Mouse (Mus musculus): ENCODE measurements around the gene Tmem11. TPM values are rescaled to one million over a fixed set of nuclear protein-coding genes. Genes with fewer than 3 reads are reported as not detected.
"Not testable (repeated sequence)": the region's sequence is repeated elsewhere in the genome, so short reads cannot be mapped to it uniquely, and the experiment has no call there.

The Tmem11 gene
- polyA plus RNA-seq, 1 experiment from 2014 or later: 67.8 TPM

DNA sequence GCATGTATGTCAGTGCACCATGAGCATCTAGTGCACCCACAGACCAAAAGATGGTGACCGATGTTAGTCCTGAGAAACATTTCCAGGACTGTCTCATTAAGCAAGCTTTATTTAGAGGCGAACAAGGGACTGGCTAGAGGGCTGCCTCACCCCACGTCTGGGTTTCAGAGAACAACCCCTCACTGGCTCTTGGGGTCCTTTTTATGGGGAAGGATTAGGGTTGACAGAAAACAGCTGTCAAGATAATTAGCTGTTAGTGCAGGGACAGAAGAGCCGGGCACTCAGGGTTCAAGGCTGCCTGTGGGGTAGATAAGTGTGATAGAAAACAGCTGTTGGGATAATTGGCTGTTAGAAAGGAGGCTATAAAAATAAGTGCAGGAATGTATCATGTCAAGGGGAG, 16.8 kb upstream of the Tmem11 start:
- H3K4me3 ChIP-seq (ENCODE audit: low read depth, low read length): no peak overlapping the region
- H3K4me2 ChIP-seq (ENCODE audit: low read length): no peak overlapping the region
- no peaks in the 10 kb centered on the region for H3K9me3 ChIP-seq (replicated peaks; ENCODE audit: control insufficient read depth, low read length)
- no peak for DNase-seq (ENCODE audit: low spot score)
- 10% methylated on average over 4 of the region's 4 CpGs for WGBS
- ATAC-seq: no peak
- no peaks in the 10 kb centered on the region for H3K4me1 ChIP-seq (ENCODE audit: control insufficient read depth, insufficient read depth, low read length)
- no peaks in the 10 kb centered on the region for H3K36me3 ChIP-seq (ENCODE audit: control insufficient read depth, insufficient read depth, low read length)
- no peak overlapping the region for H3K9ac ChIP-seq (ENCODE audit: low read length)
- no peaks in the 10 kb centered on the region for H3K27me3 ChIP-seq (replicated peaks; ENCODE audit: control insufficient read depth, insufficient read depth, low read length)
- no peak overlapping the region for H3K27ac ChIP-seq (ENCODE audit: low read depth, low read length)

DNA sequence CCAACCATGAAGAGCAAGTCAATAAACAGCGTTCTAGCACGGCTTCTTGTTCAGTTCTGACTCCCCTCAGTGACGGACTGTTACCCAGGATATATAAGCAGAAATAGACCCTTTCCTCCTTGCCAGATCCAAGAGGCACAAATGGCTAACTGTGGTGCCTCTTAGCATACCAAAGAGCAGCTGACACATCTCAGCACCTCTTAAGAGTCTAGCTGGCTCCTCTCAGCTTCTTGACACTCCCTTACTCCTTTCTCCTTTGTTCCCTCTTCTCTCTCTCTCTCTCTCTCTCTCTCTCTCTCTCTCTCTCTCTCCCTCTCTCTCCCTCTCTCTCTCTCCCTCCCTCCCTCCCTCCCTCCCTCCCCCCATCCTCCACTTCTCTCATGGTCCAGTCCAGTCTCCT, 11.7 kb upstream of the Tmem11 start:
- no peak overlapping the region for H3K4me2 ChIP-seq (ENCODE audit: low read length)
- no peak overlapping the region for H3K4me3 ChIP-seq (ENCODE audit: low read depth, low read length)
- H3K9me3 ChIP-seq (replicated peaks; ENCODE audit: control insufficient read depth, low read length): no peaks in the 10 kb centered on the region
- DNase-seq (ENCODE audit: low spot score) (no peak), ATAC-seq (no peak)
- H3K27me3 ChIP-seq (replicated peaks; ENCODE audit: control insufficient read depth, insufficient read depth, low read length): no peaks in the 10 kb centered on the region
- no peak overlapping the region for H3K27ac ChIP-seq (ENCODE audit: low read depth, low read length)
- 67% methylated on average over 3 of the region's 3 CpGs for WGBS
- H3K4me1 ChIP-seq (ENCODE audit: control insufficient read depth, insufficient read depth, low read length): no peaks in the 10 kb centered on the region
- no peaks in the 10 kb centered on the region for H3K36me3 ChIP-seq (ENCODE audit: control insufficient read depth, insufficient read depth, low read length)
- H3K9ac ChIP-seq (ENCODE audit: low read length): no peak overlapping the region

DNA sequence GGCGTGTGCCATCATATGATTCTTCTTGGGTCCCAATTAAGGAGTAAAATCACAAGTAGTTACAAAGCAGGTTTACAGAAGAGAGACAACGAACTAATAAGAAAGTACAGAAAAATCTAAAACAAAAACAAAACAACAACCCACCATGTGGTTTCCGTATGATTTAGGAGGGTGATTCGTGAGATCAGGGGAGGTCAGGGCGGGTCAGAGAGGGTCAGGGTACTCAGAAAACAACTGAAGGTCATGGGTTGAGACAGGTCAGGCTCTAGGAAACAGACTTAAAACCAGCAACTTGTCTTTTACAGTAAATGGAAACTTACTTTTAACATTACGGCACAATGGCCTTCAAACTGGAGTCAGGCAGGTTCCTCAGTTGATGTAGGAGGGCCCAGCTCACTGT, 11.2 kb upstream of the Tmem11 start:
- Histone ChIP-seq H3K9me3 (replicated peaks; ENCODE audit: control insufficient read depth, low read length) (no peaks in the 10 kb centered on the region), H3K4me1 (ENCODE audit: control insufficient read depth, insufficient read depth, low read length) (no peaks in the 10 kb centered on the region), H3K27ac (ENCODE audit: low read depth, low read length) (no peak overlapping the region), H3K4me3 (ENCODE audit: low read depth, low read length) (no peak overlapping the region), H3K27me3 (replicated peaks; ENCODE audit: control insufficient read depth, insufficient read depth, low read length) (no peaks in the 10 kb centered on the region), H3K4me2 (ENCODE audit: low read length) (no peak overlapping the region), H3K9ac (ENCODE audit: low read length) (no peak overlapping the region), H3K36me3 (ENCODE audit: control insufficient read depth, insufficient read depth, low read length) (no peaks in the 10 kb centered on the region)
- 78% methylated on average over 6 of the region's 6 CpGs for WGBS
- DNase-seq (ENCODE audit: low spot score) (no peak), ATAC-seq (no peak)

DNA sequence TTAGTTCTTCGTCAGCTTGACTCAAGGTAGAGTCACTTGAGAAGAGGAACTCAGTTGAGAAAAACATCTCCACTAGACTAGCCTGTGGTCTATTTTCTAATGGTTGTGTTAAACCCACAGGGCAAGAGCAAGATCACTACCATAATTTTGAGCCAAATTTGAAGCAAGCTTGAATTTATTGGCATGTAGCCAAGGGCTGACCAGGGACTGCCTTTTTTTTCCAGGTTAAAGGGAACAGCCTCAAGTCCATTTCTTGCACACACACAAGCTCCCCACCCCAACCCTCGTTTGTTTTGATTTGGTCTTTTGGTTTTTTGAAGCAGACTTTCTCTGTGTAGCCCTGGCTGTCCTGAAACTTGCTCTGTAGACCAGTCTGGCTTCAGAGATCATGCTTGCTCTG, 10.8 kb upstream of the Tmem11 start:
- no peaks in the 10 kb centered on the region for H3K4me1 ChIP-seq (ENCODE audit: control insufficient read depth, insufficient read depth, low read length)
- DNase-seq (ENCODE audit: low spot score): no peak
- H3K9me3 ChIP-seq (replicated peaks; ENCODE audit: control insufficient read depth, low read length): no peaks in the 10 kb centered on the region
- H3K9ac ChIP-seq (ENCODE audit: low read length): no peak overlapping the region
- H3K4me3 ChIP-seq (ENCODE audit: low read depth, low read length): no peak overlapping the region
- ATAC-seq: no peak
- no peaks in the 10 kb centered on the region for H3K36me3 ChIP-seq (ENCODE audit: control insufficient read depth, insufficient read depth, low read length)
- no peak overlapping the region for H3K4me2 ChIP-seq (ENCODE audit: low read length)
- H3K27ac ChIP-seq (ENCODE audit: low read depth, low read length): no peak overlapping the region
- no peaks in the 10 kb centered on the region for H3K27me3 ChIP-seq (replicated peaks; ENCODE audit: control insufficient read depth, insufficient read depth, low read length)
- 58% methylated on average over 2 of the region's 2 CpGs for WGBS

DNA sequence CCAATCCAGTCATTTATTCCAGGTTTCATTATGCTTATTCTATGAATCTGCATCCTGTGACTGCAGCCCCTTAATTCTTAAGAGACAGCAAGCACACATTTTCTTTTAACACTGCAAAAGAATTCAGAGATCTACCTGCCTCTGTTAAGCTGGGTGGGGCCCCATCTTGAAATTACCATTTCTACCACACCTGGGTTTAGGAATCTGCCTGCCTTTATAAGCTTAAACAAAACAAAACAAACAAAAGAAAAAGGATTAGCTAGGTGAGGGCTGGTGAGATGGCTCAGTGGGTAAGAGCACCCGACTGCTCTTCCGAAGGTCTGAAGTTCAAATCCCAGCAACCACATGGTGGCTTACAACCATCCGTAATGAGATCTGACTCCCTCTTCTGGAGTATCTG, 7.9 kb upstream of the Tmem11 start:
- H3K4me1 ChIP-seq (ENCODE audit: control insufficient read depth, insufficient read depth, low read length); DNase-seq (ENCODE audit: low spot score); H3K4me2 ChIP-seq (ENCODE audit: low read length); H3K9ac ChIP-seq (ENCODE audit: low read length); H3K36me3 ChIP-seq (ENCODE audit: control insufficient read depth, insufficient read depth, low read length); H3K27me3 ChIP-seq (replicated peaks; ENCODE audit: control insufficient read depth, insufficient read depth, low read length); H3K9me3 ChIP-seq (replicated peaks; ENCODE audit: control insufficient read depth, low read length); H3K27ac ChIP-seq (ENCODE audit: low read depth, low read length); H3K4me3 ChIP-seq (ENCODE audit: low read depth, low read length); ATAC-seq: not testable (repeated sequence)
- WGBS: 76% methylated on average over 2 of the region's 3 CpGs

DNA sequence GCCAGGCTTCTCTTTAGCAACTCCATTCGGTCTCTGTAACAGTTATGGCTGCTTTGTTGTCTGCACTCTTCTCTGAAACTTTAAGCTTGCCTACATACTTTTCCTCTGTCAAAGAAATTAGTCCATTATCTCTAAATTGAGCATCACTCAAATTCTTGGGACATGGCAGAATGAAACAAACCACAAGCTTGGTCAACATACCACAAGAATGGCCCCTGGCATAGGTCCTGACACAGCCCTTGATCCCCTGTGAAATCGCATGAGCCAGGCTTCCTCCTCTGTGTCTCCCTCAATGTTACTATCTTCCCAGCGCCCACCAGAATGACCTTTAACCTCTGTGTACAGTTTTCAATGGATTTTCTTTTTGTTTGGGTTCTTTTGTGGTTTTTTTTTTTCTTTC, 3.3 kb upstream of the Tmem11 start:
- H3K27me3 ChIP-seq (replicated peaks; ENCODE audit: control insufficient read depth, insufficient read depth, low read length): no peaks in the 10 kb centered on the region
- no peak overlapping the region for H3K4me3 ChIP-seq (ENCODE audit: low read depth, low read length)
- no peaks in the 10 kb centered on the region for H3K9me3 ChIP-seq (replicated peaks; ENCODE audit: control insufficient read depth, low read length)
- H3K4me1 ChIP-seq (ENCODE audit: control insufficient read depth, insufficient read depth, low read length): peaks cover 3% of the 10 kb centered on the region
- no peak overlapping the region for H3K9ac ChIP-seq (ENCODE audit: low read length)
- no peak for ATAC-seq
- no peak overlapping the region for H3K27ac ChIP-seq (ENCODE audit: low read depth, low read length)
- H3K4me2 ChIP-seq (ENCODE audit: low read length): no peak overlapping the region
- H3K36me3 ChIP-seq (ENCODE audit: control insufficient read depth, insufficient read depth, low read length): no peaks in the 10 kb centered on the region
- no peak for DNase-seq (ENCODE audit: low spot score)
- 70% methylated on average over 3 of the region's 3 CpGs for WGBS

DNA sequence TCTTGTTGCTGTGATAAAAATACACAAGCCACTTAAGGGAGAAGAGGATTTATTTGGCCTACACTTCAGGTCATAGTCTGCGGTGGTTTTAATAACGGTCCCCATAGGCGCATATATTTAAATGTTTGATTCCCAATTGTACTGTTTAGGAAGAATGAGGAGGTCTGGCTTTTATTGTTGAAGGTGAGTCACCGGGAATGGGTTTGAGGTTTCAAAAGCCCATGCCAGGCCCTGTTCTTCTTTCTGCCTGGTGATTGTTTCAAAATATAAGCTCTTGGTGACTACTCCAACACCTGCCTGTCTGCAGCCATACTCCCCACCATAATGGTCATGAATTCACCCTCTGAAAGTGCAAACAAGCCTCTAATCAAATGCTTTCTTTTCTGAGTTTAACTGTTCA, 1.5 kb upstream of the Tmem11 start:
- ATAC-seq (no peak), DNase-seq (ENCODE audit: low spot score) (no peak)
- Histone ChIP-seq H3K4me3 (ENCODE audit: low read depth, low read length) (no peak overlapping the region), H3K27ac (ENCODE audit: low read depth, low read length) (no peak overlapping the region), H3K4me1 (ENCODE audit: control insufficient read depth, insufficient read depth, low read length) (peaks cover 11% of the 10 kb centered on the region), H3K9ac (ENCODE audit: low read length) (no peak overlapping the region), H3K27me3 (replicated peaks; ENCODE audit: control insufficient read depth, insufficient read depth, low read length) (no peaks in the 10 kb centered on the region), H3K36me3 (ENCODE audit: control insufficient read depth, insufficient read depth, low read length) (no peaks in the 10 kb centered on the region), H3K9me3 (replicated peaks; ENCODE audit: control insufficient read depth, low read length) (no peaks in the 10 kb centered on the region), H3K4me2 (ENCODE audit: low read length) (no peak overlapping the region)
- 91% methylated on average over 4 of the region's 4 CpGs for WGBS

DNA sequence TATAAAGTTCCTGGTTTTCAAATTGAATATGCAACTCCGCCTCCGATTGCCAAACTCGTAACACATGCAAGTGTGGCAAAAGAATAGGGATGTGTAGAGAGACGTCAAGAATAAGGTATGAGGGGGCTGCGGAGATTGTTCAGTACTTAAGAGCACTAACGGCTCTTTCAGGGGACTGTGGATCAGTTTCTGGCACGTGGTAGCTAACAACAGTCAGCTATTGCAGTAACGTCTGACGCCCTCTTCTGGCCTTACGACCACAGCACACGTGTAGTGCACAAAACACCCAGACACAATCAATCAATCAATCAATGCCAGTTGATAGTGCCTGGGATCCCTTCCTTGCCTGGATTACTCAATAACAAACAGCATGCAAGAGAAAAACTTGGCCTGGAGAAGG, 351 bp upstream of the Tmem11 start:
- H3K4me1 ChIP-seq (ENCODE audit: control insufficient read depth, insufficient read depth, low read length): peaks cover 11% of the 10 kb centered on the region
- no peaks in the 10 kb centered on the region for H3K9me3 ChIP-seq (replicated peaks; ENCODE audit: control insufficient read depth, low read length)
- WGBS: 3% methylated on average over 11 of the region's 11 CpGs
- peak overlapping the region; percentile 82 for H3K4me3 ChIP-seq (ENCODE audit: low read depth, low read length)
- peak overlapping the region; percentile 79 for H3K4me2 ChIP-seq (ENCODE audit: low read length)
- H3K27ac ChIP-seq (ENCODE audit: low read depth, low read length): peak overlapping the region; percentile 89
- H3K36me3 ChIP-seq (ENCODE audit: control insufficient read depth, insufficient read depth, low read length): 0 out of 2 replicates have a peak, but pooled peaks cover 6% of the 10 kb centered on the region
- ATAC-seq (0 out of 2 replicates have a peak, but pooled peaks have one; percentile 13), DNase-seq (ENCODE audit: low spot score) (peak; percentile 79)
- peak overlapping the region; percentile 74 for H3K9ac ChIP-seq (ENCODE audit: low read length)
- H3K27me3 ChIP-seq (replicated peaks; ENCODE audit: control insufficient read depth, insufficient read depth, low read length): no peaks in the 10 kb centered on the region

DNA sequence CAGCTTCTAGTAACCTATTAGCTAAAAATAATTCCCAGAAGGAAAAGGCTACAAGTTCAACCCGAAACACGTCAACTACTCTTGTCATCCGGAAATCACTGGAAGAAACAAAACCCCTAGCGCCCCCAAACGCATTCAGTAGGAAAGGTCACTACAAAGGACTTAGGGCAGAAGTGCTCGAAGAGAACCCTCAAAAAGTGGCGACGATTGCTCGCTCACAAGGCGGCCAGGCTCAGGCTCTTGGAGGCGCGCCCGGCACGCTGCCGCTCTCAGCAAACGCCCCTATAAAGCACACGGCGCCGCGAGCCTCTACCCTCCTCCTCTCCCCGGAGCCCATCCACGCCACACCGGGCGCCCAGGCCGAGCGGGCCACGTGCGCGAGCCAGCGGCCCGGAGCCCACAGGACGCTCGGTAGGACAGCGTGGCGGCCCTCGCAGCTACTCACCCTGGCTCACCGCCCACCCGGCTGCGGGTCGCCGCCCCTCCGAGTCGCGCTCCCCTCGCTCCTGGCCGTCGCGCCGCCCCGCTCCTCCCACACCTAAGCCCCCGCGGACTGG, 938 bp downstream of the Tmem11 start:
- Histone ChIP-seq H3K4me1 (ENCODE audit: control insufficient read depth, insufficient read depth, low read length) (peaks cover 11% of the 10 kb centered on the region), H3K4me2 (ENCODE audit: low read length) (peak overlapping the region; percentile 71), H3K4me3 (ENCODE audit: low read depth, low read length) (peak overlapping the region; percentile 82), H3K9ac (ENCODE audit: low read length) (peak overlapping the region; percentile 84), H3K9me3 (replicated peaks; ENCODE audit: control insufficient read depth, low read length) (no peaks in the 10 kb centered on the region), H3K36me3 (ENCODE audit: control insufficient read depth, insufficient read depth, low read length) (0 out of 2 replicates have a peak, but pooled peaks cover 8% of the 10 kb centered on the region), H3K27me3 (replicated peaks; ENCODE audit: control insufficient read depth, insufficient read depth, low read length) (no peaks in the 10 kb centered on the region), H3K27ac (ENCODE audit: low read depth, low read length) (peak overlapping the region; percentile 87)
- ATAC-seq: peak; percentile 68
- peak; percentile 54 for DNase-seq (ENCODE audit: low spot score)
- WGBS: under 1% methylated on average over 44 of the region's 52 CpGs
